Mouse (Mus musculus) frontal cortex, postnatal 36 days (tissue): ENCODE measurements around the gene Dtx4.

ENCODE experiments used
- DNase-seq, 2 experiments: peaks; one replicate each; pipeline ENCODE4 v3.0.0; 2022; ENCODE audit warnings: low spot score in 2 of 2

The Dtx4 gene

DNA sequence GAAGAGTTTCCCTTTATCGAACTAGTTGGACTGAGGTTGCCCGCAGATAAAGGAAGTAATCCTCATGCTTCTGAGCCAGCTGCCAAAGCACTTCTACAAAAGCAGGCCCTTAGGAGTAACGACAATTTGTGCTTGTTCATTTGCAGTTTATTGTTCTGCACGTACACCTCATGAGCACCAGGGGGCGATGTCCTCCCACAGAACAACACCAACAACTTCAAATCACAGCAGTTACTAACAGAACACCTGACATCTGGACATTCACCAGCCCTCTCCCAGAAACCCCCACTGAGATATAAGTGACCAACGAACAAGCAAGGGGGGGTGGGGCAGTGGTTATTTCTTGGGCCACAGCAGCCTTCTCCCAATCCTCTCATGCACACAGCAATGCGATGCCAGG is 35.0 kb downstream of the Dtx4 start:
- DNase-seq = peak; percentile 55 to 75

DNA sequence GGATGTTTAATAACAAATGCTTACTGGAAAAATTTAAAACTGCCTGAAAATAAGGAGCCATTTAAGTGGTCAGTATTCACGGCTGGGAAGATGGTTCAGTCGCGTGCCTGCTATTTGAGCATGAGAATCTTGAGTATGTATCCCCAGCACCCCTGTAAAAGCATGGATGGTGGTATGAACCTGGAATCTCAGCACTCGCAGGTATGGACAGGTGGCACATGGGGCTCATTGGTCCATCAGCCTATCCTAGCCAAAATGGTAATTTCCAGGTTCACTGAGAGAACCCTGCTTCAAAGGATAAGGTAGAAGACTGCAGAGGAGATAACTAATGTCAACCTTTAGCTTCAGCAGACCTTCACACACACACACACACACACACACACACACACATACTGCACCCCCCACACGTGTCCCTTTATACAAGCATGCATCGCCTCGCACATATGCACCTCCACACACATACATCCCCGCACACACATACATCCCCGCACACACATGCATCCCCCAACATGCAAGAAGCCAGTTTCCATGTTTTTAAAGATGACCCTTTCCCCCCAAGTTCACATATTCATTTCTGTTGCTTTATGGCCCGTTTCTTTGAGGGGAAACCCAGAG is 35.6 kb downstream of the Dtx4 start:
- no peak for DNase-seq

DNA sequence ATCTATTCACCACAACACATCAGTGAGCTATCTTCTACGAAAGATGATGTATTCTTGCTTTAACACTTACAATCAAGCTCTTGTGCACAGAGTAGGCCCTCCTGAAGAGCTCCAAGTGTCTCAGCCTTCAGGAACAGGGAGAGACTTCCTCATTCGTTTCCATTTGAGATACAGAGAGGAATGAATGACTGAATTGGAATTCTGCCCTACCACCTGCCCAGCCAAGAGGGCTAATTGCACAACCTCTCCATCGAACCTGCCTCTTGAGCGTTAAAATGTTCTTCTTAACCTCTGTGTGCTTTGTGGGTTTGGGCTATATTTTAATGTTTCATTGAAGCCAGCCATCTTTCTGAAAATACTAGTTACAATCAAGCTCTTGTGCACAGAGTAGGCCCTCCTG is 36.6 kb downstream of the Dtx4 start:
- no peak for DNase-seq

GRCm38 (mm10) chr19:12464127-12464526 is 37.1 kb downstream of the Dtx4 start:
- no peak for DNase-seq

DNA sequence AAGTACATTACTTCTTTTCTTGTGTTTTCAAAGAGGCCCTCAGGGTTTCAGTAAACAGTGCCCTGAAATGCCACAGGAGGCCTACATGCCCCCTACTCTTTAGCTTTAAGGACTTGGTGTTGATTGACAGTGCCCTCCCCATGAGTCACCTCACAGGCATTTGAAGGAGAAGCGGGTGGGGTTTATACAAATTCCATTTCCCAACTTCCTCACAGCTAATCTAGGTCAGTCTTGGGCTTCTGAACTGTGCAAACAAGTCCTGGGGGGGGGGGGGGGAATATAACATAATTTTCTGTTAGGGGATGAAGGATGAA is 37.6 kb downstream of the Dtx4 start:
- no peak for DNase-seq

- no peak for DNase-seq
Measured at GRCm38 (mm10) chr19:12462851-12463721, 38.2 kb downstream of the Dtx4 start.

- no peak for DNase-seq
Measured at GRCm38 (mm10) chr19:12460282-12461249, 40.7 kb downstream of the Dtx4 start, which contains the start of gene Mpeg1. TSS of gene Mpeg1 (plus strand) at chr19:12460779.

DNA sequence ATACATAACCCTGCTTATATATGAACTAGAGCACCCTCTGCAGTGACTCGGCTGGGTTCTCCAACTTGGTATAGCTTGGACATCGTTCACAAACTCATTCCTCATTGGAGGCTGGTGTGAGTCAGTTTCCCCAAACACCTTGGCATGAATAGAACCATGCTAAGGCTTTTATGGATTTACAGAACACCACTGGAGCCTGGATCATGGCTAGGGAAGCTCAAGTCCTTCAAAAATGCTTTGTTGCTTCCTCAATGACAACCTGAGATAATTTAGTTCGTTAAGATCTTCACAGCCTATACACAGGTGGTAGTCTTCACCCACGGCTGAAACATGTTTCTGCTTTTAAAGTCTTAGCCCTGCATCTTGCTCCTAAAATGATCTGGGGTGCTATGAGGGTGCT is 41.7 kb downstream of the Dtx4 start:
- no peak for DNase-seq

DNA sequence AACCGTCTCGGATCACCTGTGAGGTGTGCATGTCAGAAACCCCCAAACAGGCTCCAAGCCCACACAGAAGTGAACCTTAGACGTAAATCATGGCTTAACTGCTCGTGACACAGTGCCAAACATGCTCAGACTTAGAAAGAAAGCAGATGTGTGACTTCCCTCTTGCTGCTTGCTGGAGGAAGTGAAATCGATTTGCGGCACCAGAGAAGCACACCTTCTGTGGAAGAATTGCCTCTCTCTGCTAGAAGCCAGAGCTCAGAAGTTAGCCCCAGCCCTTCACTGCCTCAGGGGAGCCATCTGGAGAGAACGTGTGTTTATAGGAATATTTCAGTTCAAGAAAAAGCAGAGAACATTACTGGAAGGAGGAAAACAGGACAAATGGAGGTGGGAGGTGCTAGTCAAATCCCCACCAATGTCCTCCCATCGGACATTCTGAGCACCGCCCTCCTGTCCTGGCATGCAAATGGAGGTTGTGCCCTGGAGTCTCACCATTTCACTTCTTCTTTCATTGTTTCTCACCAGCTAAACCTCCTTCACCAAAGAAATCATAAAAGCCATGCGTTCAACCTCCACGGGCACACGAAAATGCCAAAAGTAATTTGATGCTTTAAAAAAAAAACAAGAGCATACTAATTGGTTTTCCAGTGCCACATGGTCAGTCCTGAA is 43.7 kb downstream of the Dtx4 start:
- DNase-seq = no peak

DNA sequence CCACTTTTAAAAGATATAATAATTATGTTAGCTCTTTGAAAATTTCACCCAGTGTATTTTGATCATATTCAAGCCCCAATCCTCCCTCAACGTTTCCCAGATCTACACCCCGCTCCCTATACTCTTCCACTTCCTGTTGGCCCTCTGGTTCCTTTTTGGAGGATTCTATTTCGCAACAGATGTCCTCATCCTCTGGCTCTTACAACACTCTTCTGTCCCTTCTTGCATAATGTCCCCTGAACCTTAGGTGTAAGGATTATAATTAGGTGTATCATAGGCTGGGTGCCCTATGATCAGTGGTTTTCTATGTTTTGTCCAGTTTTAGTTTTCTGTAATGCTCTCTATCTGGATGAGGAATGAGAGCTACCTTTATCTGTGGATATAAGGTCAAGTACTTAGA is 56.2 kb downstream of the Dtx4 start:
- DNase-seq = no peak

- no peak for DNase-seq
Measured at GRCm38 (mm10) chr19:12442560-12442959, 58.7 kb downstream of the Dtx4 start.

DNA sequence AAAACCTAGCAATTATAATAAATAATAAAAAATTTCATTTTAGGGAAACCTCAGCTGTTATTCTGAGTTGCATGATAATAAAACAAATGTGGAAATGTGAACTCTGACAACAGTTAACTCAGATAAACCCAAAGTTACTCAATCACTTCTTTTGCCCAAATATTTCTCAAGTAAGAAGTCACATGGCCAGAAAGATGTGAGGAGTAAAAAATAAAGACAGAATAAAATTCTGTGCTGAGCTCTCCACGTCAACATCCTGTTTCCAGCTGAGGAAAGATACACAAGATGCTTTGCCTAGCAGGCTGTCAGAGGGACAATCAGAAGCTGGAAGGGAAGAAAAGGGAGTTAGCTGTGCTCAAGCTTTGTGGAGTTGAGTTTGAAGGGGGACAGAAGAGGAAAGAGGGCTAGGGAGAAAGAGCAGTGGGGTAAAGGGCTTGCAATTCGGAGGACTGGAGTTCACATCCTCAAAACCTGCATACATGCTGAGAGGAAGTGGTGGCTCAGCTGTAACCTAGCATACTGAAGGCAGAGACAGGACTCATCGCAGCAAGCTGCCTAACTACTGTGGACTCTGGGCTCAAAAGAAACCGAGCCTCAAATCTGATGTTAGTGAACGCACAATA is 61.0 kb downstream of the Dtx4 start:
- DNase-seq = no peak

GRCm38 (mm10) chr19:12439581-12439980 is 61.7 kb downstream of the Dtx4 start:
- DNase-seq = no peak

DNA sequence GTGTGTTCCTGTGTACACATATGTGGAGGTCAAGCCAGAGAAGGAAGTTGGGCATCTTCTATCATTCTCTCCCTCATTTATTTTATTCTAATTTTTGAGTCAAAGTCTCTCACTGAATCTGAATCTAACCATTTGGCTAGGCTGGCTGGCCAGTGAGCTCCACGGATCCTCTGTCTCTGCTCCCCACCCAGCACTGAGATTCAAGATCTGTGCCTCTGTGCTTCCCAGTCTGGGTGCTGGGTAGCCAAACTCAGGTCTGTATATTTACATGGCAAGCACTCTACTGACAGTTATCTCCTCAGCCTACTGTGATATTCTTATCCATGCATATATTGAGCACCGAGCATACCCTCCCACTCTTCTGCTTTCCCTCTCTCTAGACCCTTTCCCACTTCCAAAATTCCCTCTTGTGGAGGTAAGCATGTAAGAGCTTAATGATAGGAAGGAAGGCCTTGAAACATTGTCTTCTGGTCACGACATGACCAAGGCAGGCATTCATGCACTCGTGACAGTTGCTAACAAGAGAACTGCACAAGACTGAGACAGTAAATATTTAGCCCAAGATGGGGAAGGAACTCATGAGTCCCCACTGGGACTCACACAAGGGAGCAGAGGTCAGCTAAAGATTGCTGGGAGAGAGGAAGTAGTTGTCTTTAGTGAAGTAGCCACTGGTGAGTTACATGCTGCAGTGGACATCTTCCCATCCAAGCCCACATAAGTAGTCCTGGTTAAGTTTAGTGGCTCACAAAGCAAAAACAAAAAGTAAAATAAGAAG is 65.3 kb downstream of the Dtx4 start:
- no peak for DNase-seq

- DNase-seq = no peak
Measured at GRCm38 (mm10) chr19:12435011-12435416, 66.2 kb downstream of the Dtx4 start.

DNA sequence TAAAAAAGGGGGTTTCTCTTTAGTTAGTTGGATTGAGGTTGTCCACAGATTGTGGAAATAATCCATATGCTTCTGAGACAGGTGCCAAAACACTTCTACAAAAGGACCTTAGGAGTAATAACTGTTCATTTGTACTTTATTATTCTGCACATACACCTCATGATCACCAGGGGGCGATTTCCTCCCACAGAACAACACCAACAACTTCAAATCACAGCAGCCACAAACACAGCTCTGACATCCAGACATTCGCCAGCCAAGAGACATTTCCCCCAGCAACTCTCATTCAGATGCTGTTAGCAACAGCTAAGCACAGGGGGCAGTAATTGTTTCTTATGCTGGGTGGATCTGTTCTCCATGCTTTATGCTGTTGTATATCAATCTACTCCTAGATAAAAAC is 68.2 kb downstream of the Dtx4 start:
- DNase-seq = no peak

- DNase-seq = no peak
Measured at GRCm38 (mm10) chr19:12427605-12428004, 73.6 kb downstream of the Dtx4 start, which contains the start of gene Pfpl. TSS of gene Pfpl (plus strand) at chr19:12427905.

DNA sequence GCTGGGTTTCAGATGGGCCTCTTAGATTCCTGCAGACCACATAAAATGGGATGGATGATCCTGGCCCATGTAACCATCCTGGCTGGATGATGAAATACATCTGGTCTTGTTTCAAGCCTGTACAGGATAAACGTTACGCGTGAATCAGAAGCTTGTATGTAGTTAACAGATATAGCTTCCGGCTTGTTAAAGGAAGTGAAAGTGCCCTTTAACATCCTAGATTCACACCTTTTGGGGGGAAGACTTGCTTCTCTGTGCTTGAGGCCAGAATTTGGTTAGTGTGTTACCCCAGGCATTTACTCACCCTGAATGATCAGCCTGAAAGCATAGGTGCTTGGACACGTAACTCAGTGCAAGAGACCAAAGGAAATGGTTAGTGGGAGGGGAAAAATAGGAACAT is 74.2 kb downstream of the Dtx4 start:
- no peak for DNase-seq

GRCm38 (mm10) chr19:12421680-12422079 is 79.6 kb downstream of the Dtx4 start:
- DNase-seq = no peak

- no peak for DNase-seq
Measured at GRCm38 (mm10) chr19:12420555-12420954, 80.7 kb downstream of the Dtx4 start.
